Mouse (Mus musculus) gastrocnemius, postnatal 4 days (tissue): Measurements from ENCODE around the gene Etl4. TPM values are rescaled to one million over a fixed set of nuclear protein-coding genes. Genes with fewer than 3 reads are reported as not detected.
A peak's percentile ranks its signal among the peaks of the same experiment; 100 is the strongest.

ENCODE experiments used
- DNase-seq, 2 experiments: peaks; one replicate each; pipeline ENCODE4 v3.0.0; 2021 to 2022; ENCODE audit warnings: low spot score in 2 of 2, mixed read lengths in 2 of 2
- total RNA-seq, 2 experiments: library from RNA; stranded (reverse); gene quantifications; 2 replicates each; pipeline ENCODE4 v1.2.3; 2021

Gene Etl4
- total RNA-seq, 2 experiments from 2014 or later = 32.9 to 38.3 TPM

DNA sequence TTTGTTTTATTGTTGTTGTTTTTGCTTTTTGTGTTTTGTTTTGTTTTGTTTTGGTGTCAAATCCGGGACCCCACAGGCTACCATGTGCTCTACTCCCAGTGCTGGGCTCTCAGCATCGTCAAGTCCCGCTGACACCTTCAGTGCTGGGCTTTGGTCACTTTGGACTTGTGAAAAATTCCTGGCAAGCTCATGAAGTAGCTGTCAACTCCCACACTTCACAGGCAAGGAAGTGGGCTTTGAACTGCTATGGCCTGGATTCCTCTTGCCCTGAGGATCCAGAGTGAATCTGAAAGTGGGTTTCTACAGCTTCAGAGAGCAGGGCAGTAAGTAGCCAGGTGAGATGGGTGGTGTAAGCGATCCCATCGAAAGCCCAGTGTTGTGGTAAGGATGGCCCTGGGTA, 649.5 kb downstream of the Etl4 start:
- no peak for DNase-seq

DNA sequence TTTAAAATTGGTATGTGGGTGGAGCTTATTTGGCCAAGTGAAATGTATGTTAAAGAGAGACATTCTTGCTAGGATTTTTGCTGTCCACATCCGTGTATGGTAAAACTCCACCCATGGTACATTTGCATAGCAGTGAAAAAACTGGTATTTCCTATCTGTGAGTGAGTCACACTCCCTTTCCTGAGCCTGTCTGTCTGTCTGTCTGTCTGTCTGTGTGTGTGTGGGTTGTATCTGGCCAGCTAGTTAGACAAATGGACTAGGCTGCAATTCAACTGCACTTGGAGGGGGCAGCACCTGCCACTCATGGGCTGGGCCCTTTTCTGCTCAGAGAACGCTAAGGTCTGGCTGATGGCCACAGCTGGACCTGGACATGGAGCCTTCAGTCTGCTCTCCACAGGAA, 650.1 kb downstream of the Etl4 start:
- no peak for DNase-seq

DNA sequence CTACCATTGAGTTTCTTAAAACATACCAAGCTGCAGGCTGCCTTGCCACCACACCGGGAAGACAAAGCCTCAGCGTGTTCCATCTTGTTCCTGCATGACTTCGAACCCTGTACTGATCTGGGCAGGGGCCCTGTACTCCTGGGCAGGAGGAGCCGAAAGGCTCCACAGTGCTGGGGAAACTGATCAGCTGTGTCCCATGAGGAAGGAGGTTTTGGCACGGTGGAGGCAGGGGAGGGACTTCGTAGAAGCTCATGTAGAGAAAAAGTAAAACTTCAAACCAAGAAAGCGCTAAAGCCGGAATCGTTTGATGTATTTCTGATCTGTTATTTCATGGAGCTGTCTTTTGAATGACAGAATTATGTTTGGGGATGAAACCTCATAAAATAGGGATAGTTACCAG, 651.0 kb downstream of the Etl4 start:
- no peak for DNase-seq

DNA sequence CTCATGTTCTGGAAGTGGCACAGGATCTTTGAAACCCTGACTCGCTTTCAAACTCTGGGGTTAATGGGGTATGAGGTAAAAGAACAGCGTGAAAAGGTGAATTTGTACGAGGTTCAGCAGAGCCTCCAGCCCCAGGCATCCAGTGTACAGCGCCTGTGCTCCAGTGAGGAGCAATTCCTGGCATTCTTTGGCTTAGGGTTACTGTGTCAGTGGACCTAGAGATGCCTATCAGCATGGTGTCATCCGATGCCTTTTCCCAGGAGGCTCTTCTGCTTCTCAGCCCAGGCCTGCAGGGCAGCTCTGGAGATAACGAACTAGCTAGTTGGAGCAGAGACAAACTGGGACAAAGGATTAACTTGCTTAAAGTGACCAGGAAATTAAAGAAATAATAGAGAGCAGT, 653.5 kb downstream of the Etl4 start:
- DNase-seq = no peak

DNA sequence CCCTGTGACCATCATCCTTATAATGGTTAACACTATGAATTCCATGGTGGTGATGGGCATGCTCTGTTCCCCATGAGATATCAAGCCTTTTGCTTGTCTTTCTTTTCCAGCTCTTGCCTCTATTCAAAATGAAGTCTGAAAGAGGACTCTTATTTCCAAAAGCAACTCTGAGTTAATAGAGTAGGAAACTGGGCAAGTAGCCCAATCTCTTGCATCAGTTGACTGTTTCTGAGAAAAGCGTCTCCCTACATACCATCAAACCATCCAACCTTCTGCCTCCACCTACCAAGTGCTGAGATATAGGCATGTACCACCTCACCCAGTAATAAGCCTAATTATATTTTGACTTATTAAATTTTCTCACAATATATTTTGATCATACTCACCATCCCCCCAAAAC, 658.9 kb downstream of the Etl4 start:
- no peak for DNase-seq

DNA sequence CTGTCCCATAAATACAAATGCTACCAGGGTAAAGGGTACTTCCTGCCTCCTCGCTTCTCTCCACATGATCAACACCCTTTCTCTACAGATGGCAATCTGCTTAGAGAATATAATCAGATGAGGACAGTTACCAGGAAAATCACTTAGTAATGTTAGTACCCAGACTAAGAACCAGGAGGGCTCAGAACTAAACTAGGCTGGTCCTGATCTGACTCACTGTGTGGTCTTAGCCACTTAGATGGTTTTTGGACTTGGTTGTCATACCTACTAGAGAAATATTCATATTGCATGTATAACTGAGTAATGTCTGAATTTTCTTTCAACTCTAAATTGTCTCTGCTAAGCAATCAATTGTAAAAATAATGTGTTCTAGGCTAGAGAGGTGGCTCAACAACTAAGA, 662.4 kb downstream of the Etl4 start:
- DNase-seq = no peak

DNA sequence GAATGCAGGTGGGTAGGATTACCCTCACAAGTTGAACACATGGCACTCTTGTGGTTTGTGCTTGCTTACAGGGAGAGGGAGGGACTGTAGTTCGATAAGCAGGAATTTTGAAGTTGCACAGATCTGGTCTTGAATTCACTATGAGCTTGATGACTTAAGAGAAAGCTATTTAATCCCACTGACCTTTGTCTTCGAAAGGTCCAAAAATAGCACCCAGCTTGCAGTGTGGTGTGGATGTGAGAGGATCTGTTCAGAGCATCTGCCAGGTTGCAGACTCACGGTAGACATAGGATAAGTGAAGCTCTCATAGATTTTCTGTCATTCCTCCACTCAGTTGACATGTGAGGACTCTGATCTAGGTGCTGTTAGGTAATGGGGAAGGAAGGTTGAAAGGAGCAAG, 670.8 kb downstream of the Etl4 start:
- no peak for DNase-seq

DNA sequence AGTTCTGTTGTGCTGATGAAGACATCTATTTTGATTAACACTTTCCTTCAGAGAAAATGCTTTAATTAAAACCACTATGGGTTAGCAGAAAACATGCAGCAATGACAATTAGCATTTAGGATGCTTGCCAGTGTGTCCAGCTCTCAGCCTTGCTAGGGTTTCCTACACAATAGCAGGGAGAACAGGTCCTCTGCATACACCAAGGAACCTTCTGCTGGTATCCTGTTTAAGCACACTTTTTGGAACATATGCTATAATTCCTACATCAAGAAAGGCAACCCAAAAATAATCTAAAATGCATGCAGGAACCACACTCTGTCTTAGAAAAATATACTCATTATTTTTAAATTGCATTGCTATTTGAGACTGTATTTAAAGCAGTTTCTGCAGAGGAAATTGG, 673.5 kb downstream of the Etl4 start:
- DNase-seq = no peak

DNA sequence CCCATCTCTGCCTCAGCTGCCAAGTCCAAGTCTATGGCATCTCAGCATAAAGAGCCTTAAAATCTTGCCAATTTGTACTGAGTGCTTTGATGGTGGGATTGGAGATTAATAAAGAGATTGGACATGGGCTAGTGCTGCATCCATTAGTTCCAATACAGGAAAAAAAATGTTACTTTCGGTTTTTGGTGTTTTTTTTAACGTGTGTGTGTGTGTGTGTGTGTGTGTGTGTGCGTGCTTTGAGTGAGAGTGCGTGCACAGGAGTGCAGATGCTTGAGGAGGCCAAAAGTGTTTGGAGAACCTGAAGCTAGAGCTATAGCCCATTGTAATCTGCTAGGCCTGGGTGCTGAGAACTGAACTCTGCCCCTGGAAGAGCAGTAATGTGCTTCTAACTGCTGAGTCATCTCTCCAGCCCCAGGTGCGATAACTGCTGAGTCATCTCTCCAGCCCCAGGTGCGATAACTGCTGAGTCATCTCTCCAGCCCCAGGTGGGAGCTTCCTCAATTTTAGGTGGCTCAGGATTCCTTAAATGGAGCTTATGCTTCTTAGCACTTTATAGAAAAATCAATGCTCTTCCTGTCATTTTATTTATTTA, 674.1 kb downstream of the Etl4 start:
- DNase-seq = no peak

DNA sequence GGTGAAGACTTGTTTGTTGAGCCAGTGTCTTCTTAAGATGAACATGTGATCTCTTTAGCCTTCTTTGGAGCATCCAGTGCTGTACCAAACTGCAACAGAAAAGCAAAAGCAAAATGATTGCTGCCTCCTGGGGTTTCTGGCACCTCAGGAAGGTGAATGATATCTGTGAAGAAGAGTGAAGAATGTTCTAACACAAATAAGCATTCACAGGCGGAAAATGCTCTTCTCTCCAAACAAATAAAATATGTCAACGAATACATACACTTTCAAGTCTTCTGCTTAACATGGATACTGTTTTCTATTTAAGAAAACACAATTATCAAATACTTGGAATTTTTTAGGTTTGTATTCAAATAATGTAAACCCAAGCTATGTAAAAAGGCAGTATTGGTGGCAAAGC, 678.3 kb downstream of the Etl4 start:
- no peak for DNase-seq

DNA sequence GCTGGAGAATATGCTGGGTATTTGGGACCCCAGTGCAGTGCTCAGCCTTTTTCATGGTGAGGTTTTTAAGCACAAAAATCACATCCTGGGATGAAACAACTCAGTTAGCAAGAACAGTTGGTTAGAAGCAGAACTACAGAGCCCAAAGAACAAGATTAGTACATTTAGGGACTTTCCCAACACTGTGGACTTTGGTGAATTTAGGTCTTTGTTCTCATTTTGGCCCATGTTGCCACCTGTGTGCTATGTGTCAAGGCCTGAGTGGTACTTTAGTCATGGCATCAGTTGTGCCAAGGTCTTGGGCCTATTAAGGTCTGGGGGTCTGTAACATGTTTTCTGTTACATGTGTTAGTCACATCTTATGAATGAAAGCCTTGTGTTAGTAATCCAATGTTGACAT, 679.1 kb downstream of the Etl4 start:
- no peak for DNase-seq

DNA sequence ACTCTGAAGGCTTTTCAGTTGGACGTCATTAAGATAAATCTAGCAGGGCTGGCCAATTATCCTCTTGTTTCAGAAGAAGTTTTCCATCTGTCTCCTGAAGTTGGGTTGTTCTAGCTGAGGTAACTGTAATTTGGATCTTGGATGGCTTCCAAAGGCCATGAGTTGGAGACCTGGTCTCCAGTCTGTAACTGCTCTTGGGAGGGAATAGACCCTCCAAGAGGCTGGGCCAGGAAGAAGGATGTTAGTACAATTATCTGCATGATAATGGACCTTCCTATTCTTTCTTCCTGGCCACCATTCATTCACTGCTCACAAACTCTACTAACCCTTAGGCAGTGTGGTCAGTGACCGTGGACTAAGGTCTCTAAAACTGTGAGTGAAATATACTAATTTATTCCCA, 684.5 kb downstream of the Etl4 start:
- no peak for DNase-seq

DNA sequence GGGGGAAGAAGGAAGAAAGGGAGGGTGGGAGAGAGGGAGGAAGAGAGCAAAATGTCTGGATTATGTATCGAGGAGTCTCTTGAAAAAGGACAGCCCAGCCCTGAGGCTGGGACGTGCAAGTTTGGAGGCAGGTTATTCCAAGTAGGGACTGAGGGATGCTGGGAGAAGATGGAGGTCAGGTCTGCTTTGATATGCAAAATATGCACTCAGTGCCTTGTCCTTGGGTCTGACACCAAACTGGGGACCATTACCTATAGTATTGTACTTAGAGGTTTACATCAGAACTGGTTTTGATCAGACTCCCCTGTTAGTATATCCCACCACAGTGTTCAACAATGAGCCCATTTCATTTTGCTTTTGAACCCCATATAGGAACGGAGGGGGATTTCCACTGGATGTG, 685.4 kb downstream of the Etl4 start:
- DNase-seq = no peak

DNA sequence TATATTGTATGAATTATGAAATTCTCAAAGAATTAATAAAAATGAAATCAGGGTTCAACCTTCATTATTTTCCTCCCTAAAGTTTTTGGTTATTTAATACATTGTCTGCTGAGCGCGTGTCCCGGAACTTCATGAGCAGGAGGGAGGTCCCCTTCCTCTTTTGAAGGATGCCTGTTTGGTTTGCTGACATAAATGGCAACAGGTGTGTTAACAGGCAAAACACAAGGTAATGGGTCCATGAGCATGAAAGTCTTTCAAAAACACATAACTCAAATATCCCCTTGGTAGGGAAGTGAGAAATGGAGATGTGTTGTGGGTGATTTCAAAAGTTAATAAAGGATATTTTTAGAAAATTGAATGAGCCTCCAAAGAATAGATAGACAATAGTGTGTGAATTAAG, 687.0 kb downstream of the Etl4 start:
- DNase-seq = no peak

DNA sequence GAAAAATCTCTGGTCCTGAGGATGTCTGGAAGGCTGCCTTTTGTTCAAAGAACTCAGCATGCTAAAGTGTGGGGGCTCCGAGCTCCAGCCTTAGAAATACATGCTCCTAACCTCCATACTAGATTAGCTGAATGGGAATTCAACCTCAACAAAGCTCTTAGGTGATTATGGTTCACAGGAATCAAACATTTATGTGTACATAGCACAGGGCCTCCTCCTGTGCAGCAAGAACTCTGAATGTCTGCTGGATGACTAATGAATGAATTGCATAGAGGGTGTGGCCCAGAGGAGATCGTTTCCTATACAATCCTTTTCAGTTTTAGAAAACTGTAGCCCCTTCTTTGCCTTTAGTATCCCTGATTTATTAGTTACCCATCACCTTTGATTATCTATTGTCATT, 687.6 kb downstream of the Etl4 start:
- DNase-seq = no peak

DNA sequence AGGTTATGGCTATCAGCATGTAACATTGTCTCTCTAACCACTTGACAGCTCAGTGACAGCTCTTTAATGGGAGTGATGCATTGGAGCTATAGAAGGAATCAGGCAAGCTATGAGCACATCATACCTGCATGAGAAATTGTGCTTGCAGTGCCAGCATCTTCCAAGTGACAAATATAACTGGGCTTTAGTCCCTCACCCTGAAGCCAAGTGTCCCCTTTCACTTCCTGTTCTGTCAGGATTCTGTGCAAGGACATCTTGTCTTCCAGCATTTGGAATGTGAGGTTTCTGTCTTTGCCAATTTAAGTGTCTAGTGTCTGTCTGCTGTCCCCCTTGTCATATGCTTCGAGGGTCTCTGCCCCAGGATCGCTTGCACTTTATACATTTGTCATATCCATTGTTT, 693.1 kb downstream of the Etl4 start:
- DNase-seq = no peak

DNA sequence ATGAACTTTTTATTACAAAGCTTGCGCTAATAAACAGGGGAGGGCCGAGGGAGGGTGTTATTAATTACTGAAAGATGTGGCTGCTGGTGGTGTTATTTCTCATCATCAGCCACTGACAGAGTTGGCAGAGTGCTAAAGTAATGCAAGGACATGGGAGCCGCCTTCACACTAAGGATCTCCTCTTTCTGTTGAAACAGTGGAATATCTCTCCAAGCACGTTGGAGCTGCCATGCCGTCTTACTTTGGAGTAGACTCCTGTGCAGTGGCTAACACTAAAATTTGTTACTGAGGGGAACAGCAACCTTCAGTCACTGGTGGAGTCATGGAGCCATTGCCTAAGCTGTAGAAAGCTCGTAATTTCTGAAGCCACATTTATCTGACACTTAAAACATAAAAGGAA, 694.0 kb downstream of the Etl4 start:
- DNase-seq = no peak

DNA sequence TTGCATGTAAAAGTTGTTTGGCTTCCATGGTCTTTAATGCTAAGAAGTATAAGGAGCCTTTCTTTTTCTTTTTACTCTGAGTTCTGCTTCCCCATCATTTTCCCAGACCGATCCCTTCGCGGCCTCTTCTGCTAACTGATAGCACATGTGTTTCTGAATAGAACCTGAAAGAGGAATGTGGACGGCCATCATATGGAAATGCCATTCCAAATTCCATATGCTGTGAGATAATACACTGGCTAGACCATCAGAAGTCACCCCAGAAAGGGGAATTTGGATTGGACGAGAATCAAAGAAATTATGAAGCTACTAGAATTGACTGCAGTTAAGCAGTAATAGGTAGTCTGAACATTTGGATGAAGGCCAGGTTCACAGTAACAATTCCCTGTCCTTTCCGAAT, 694.4 kb downstream of the Etl4 start:
- no peak for DNase-seq

DNA sequence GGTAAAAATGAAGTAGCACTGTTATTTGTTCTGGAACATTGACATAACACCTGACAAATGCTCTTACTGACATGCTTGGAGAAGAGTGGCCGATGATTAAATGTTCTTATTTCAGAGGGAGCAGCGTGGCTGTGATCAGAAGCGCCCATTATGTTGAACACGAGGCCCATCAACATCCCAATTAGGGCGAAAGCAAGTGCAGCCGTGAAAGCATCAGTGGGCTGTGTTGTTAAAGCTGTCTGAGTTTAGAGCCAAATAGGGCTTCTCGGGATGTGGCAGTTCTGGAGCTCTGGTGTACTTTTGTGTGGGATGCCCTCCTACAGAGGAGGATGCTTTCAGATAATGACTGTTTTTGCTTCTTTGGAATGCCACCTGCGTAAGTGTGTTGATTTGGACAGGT, 699.6 kb downstream of the Etl4 start:
- no peak for DNase-seq

DNA sequence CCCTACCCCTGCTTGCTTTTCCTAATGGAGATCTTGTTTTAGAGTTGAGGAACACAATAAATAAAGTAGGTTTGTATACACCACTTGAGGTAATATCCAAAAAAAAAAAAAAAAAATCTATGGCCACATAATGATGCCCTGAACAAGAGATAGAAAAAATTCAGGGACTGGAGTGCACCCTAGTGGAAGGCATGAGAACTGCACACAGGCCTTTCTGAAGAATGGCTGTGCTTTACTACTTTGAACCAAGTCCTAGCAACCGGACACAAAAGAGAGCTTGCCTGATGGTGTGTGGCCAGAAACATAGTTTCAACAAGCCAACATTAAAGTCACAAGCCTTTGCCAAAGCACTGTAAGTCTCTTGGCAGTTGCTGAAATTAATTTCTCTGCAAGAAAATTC, 706.4 kb downstream of the Etl4 start:
- DNase-seq = peak; percentile 18 to 28

DNA sequence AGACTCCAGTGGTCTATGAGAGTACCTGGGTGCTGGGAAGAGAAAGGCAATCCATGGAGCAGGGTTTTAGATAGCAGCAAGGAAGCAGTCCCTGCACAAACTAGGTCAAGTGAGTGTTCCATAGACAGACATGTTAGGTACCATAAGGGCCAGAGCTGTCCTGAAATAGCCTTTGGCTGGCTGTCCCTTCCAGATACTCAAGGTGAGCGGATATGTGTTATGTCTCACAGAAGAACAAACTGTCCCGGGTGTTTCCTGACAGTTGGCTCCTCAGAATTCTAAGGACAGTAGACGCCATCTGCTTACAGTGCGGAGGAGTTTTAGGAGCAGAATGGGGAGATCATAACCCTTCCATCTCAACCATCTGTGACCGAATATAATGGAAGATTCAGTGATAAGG, 708.8 kb downstream of the Etl4 start:
- no peak for DNase-seq

DNA sequence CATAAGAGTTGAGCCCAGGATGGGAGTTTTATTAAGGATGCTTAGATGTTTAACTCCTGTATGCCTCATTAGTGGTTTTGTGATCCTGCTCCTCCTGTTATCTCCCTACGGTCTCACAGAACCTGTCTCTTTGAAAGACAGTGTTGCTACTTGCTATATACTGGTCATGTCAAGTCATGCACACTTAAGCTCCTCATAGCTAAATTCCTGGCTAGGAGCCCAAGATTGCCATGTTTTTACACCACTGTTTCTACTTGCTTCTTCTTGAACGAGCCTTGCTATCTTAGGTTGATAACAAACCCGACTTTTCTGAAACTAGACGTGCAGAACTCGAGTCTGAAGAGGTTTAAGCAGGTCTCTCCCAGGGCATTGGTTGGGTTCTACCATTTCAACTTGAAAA, 710.3 kb downstream of the Etl4 start:
- no peak for DNase-seq

DNA sequence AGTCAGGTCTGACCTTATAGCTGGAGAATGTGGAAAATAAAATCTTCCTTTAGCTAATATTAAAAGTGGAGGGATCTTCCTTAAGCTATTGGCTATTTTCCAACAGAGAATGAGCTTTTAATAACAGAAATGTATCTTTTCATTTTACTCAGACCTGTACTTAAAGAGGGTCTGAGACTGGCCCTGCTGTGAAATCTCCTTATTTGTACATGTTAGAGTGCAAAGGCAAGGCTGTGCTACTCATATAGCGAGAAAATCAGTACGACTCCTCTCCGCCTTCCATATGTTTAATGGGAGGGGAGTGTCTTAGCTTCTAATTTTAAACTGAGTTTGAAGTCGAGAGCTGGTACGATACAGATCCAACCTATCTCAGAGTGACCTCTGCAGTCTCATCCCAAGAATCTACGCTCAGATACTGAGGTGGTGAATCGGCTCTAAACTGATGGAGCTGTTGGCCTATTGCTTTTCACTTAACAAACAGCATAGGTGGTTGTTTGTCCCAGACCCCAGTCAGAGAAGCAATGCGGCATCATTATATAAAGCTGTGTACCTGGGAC, 719.7 kb downstream of the Etl4 start:
- no peak for DNase-seq

DNA sequence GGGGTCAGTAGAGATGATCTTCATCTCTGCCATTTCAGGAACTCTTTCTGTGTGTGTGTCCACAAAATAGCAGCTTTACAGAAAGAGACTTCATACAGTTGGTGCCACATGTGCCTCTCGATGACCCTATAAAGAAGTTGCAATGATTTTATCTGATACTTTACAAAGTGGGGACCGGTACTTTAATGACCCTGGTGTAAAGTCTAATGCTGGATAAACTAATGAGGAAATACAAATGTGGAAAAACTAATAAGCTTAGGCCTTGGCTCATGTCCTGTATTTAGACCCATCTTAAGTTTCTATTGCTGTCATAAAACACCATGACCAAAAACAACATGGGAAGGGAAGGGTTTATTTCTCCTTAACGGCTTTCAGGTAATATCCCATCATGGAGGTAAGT, 729.0 kb downstream of the Etl4 start:
- no peak for DNase-seq
